Mouse (Mus musculus) urinary bladder, postnatal 25 days (tissue): ENCODE data around the gene Apobr.

Experiments used
- DNase-seq: peaks from one replicate; pipeline ENCODE4 v3.0.0; 2022; ENCODE audit warnings: low spot score

Gene Apobr

GRCm38 (mm10) chr7:126584506-126584977 lies at the start of gene Apobr:
Apobr (plus strand) TSS chr7:126584942.
- DNase-seq = no peak

GRCm38 (mm10) chr7:126535766-126536165 lies 49.0 kb upstream of the Apobr start:
- DNase-seq = no peak

- DNase-seq = no peak
Observed at GRCm38 (mm10) chr7:126536466-126536865, 48.3 kb upstream of the Apobr start.

GRCm38 (mm10) chr7:126537820-126538585 lies 46.7 kb upstream of the Apobr start:
- no peak for DNase-seq

- DNase-seq = no peak
Observed at GRCm38 (mm10) chr7:126541661-126542060, 43.1 kb upstream of the Apobr start.

GRCm38 (mm10) chr7:126545631-126546030 lies 39.1 kb upstream of the Apobr start:
- no peak for DNase-seq

GRCm38 (mm10) chr7:126554796-126555195 lies 29.9 kb upstream of the Apobr start:
- no peak for DNase-seq

GRCm38 (mm10) chr7:126556635-126557034 lies 28.1 kb upstream of the Apobr start:
- DNase-seq = no peak

- DNase-seq = no peak
Observed at GRCm38 (mm10) chr7:126565693-126566092, 19.0 kb upstream of the Apobr start.

- peak; percentile 70 for DNase-seq
Observed at GRCm38 (mm10) chr7:126566094-126566765, 18.5 kb upstream of the Apobr start, which contains the start of gene Eif3c. Eif3c (minus strand) TSS chr7:126566411.

- DNase-seq = no peak
Observed at GRCm38 (mm10) chr7:126576946-126577345, 7.8 kb upstream of the Apobr start.

GRCm38 (mm10) chr7:126579172-126579571 lies 5.6 kb upstream of the Apobr start:
- DNase-seq = peak; percentile 54

- no peak for DNase-seq
Observed at GRCm38 (mm10) chr7:126581661-126582060, 3.1 kb upstream of the Apobr start.

GRCm38 (mm10) chr7:126582759-126583158 lies 2.0 kb upstream of the Apobr start:
- no peak for DNase-seq

GRCm38 (mm10) chr7:126583251-126583709 lies 1.5 kb upstream of the Apobr start:
- peak; percentile 79 for DNase-seq

- DNase-seq = no peak
Observed at GRCm38 (mm10) chr7:126583761-126584160, 981 bp upstream of the Apobr start.

- no peak for DNase-seq
Observed at GRCm38 (mm10) chr7:126585717-126586116, 975 bp downstream of the Apobr start, which contains the start of gene Cln3. Cln3 (minus strand) TSS chr7:126585817.

- no peak for DNase-seq
Observed at GRCm38 (mm10) chr7:126586839-126587238, 2.1 kb downstream of the Apobr start.

GRCm38 (mm10) chr7:126587779-126588178 lies 3.0 kb downstream of the Apobr start:
- peak; percentile 49 for DNase-seq

- DNase-seq = no peak
Observed at GRCm38 (mm10) chr7:126594862-126595561, 10.3 kb downstream of the Apobr start, which contains the start of gene Il27. Il27 (minus strand) TSS chr7:126594941.

- no peak for DNase-seq
Observed at GRCm38 (mm10) chr7:126595890-126596289, 11.1 kb downstream of the Apobr start.

- DNase-seq = no peak
Observed at GRCm38 (mm10) chr7:126596414-126596813, 11.7 kb downstream of the Apobr start.
